Mouse (Mus musculus) thymus, adult 2 months (tissue): Measurements from ENCODE around the gene Trpm6. TPM values are rescaled to one million over a fixed set of nuclear protein-coding genes. Genes with fewer than 3 reads are reported as not detected.

Experiments
- DNase-seq: peaks from one replicate; pipeline ENCODE4 v3.0.0; 2021
- H3K27ac ChIP-seq: fragments of 200-500 bp; 2 replicates; pipeline ENCODE4 v1.5.1; 2012; ENCODE audit warnings: low read length, control low read depth; ENCODE audit not compliant: control insufficient read depth, insufficient read depth
- H3K27me3 ChIP-seq: fragments of 200-500 bp; 2 replicates; pipeline ENCODE4 v1.6.1; 2012; ENCODE audit warnings: mild to moderate bottlenecking, low read length, moderate library complexity, mixed read lengths; ENCODE audit not compliant: control insufficient read depth, insufficient read depth
- H3K36me3 ChIP-seq: fragments of 200-500 bp; 2 replicates; pipeline ENCODE4 v1.6.1; 2012; ENCODE audit warnings: mild to moderate bottlenecking, low read length, moderate library complexity; ENCODE audit not compliant: control insufficient read depth, insufficient read depth
- H3K4me1 ChIP-seq: fragments of 200-500 bp; replicated peaks from 2 replicates; pipeline ENCODE4 v1.6.1; 2012; ENCODE audit warnings: low read length; ENCODE audit not compliant: control insufficient read depth, insufficient read depth
- H3K4me3 ChIP-seq: fragments of 200-500 bp; 2 replicates; pipeline ENCODE4 v1.5.1; 2012; ENCODE audit warnings: mild to moderate bottlenecking, low read length, control low read depth, moderate library complexity; ENCODE audit not compliant: control insufficient read depth, insufficient read depth
- CTCF ChIP-seq: fragments of 200-500 bp; IDR thresholded peaks from 2 replicates; pipeline ENCODE4 v1.5.1; 2012; ENCODE audit warnings: mild to moderate bottlenecking, control low read depth, low read length, moderate library complexity, borderline replicate concordance; ENCODE audit not compliant: control insufficient read depth, poor library complexity, insufficient read depth; ENCODE audit errors: extremely low read depth
- POLR2A ChIP-seq: fragments of 200-500 bp; IDR thresholded peaks from 2 replicates; pipeline ENCODE4 v1.6.1; 2012; ENCODE audit warnings: mild to moderate bottlenecking, low read length, control low read depth, moderate library complexity; ENCODE audit not compliant: control insufficient read depth, poor library complexity, insufficient read depth; ENCODE audit errors: extremely low read depth
- WGBS: fragments of 180-500 bp; shearing (Covaris S2); methylation state at CpG from one replicate; pipeline ENCODE4 v1.1.7; 2018; 5-methylcytosine and 5-hydroxymethylcytosine counted together
- polyA plus RNA-seq: library from polyadenylated mRNA; depleted of rRNA; stranded (reverse); fragments of >200 nt; gene quantifications from 2 replicates; pipeline ENCODE4 v1.2.3, GENCODE M21; 2012

Trpm6 gene
- polyA plus RNA-seq, 1 experiment: 0.07 TPM

- no peak overlapping the region for H3K27ac ChIP-seq
- H3K4me3 ChIP-seq: no peak overlapping the region
- no peaks in the 10 kb centered on the region for H3K36me3 ChIP-seq
- TF ChIP-seq POLR2A (no peak), CTCF (no peak)
- WGBS: 76% methylated on average over 16 of the region's 16 CpGs
- DNase-seq: no peak
- H3K4me1 ChIP-seq: no peaks in the 10 kb centered on the region; the same call in 1 of the 2 replicates
- H3K27me3 ChIP-seq: no peaks in the 10 kb centered on the region
These were observed 124.2 kb downstream of the Trpm6 start for GRCm38 (mm10) chr19:18873709-18874644.

- Histone ChIP-seq H3K4me3 (no peak overlapping the region), H3K27ac (no peak overlapping the region), H3K27me3 (no peaks in the 10 kb centered on the region), H3K4me1 (no peaks in the 10 kb centered on the region), H3K36me3 (no peaks in the 10 kb centered on the region)
- 73% methylated on average over 4 of the region's 4 CpGs for WGBS
- TF ChIP-seq CTCF: no peak
- TF ChIP-seq POLR2A: no peak
- DNase-seq: no peak
These were observed 129.5 kb downstream of the Trpm6 start for GRCm38 (mm10) chr19:18879264-18879663.

GRCm38 (mm10) chr19:18881162-18881561 lies 131.4 kb downstream of the Trpm6 start:
- no peak overlapping the region for H3K4me3 ChIP-seq
- 90% methylated on average over 5 of the region's 5 CpGs for WGBS
- no peak overlapping the region for H3K27ac ChIP-seq
- no peak for DNase-seq
- H3K27me3 ChIP-seq: no peaks in the 10 kb centered on the region
- H3K4me1 ChIP-seq: no peaks in the 10 kb centered on the region
- TF ChIP-seq POLR2A: no peak
- TF ChIP-seq CTCF: no peak
- H3K36me3 ChIP-seq: no peaks in the 10 kb centered on the region

GRCm38 (mm10) chr19:18887646-18888407 lies 138.0 kb downstream of the Trpm6 start:
- H3K36me3 ChIP-seq: no peaks in the 10 kb centered on the region
- no peak overlapping the region for H3K27ac ChIP-seq
- DNase-seq: no peak
- H3K27me3 ChIP-seq: no peaks in the 10 kb centered on the region
- H3K4me1 ChIP-seq: no peaks in the 10 kb centered on the region
- H3K4me3 ChIP-seq: no peak overlapping the region
- no peak for TF ChIP-seq CTCF
- TF ChIP-seq POLR2A: no peak
- WGBS: 65% methylated on average over 11 of the region's 11 CpGs

GRCm38 (mm10) chr19:18888491-18889116 lies 138.8 kb downstream of the Trpm6 start:
- 40% methylated on average over 13 of the region's 13 CpGs for WGBS
- TF ChIP-seq CTCF (no peak), POLR2A (no peak)
- H3K27ac ChIP-seq: no peak overlapping the region
- H3K27me3 ChIP-seq: no peaks in the 10 kb centered on the region
- H3K36me3 ChIP-seq: no peaks in the 10 kb centered on the region
- H3K4me1 ChIP-seq: no peaks in the 10 kb centered on the region
- no peak for DNase-seq
- H3K4me3 ChIP-seq: no peak overlapping the region

- 21% methylated on average over 11 of the region's 11 CpGs for WGBS
- Histone ChIP-seq H3K36me3 (no peaks in the 10 kb centered on the region), H3K27me3 (no peaks in the 10 kb centered on the region), H3K27ac (no peak overlapping the region), H3K4me3 (no peak overlapping the region), H3K4me1 (no peaks in the 10 kb centered on the region)
- TF ChIP-seq CTCF (no peak), POLR2A (no peak)
- DNase-seq: no peak
These were observed 139.4 kb downstream of the Trpm6 start for GRCm38 (mm10) chr19:18889117-18889627.
